8 mouse cellular contexts compared by ENCODE assay signal in the genomic region with DNA sequence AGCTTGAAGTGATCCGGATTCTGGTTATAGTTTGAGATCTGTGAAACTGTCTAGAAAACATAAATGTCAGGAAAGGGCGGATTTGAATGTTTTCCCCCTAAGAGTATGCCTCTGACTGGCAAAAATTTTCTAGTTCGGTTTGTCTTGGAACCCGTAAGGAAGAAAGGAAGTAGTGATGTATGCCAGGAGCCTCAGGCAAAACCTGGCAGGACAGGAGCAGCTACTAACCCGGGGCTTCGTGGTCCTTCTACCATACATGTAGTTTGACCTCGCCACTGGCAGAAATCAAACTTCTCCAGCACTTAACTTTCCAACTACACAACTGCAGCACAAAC. TPM values are rescaled to one million over a fixed set of nuclear protein-coding genes. Genes with fewer than 3 reads are reported as not detected.
A peak's percentile ranks its signal among the peaks of the same experiment; 100 is the strongest.
DNase-seq lines count a peak whose midpoint lies in the region; ATAC-seq and TF ChIP-seq lines count a peak whose summit lies in the region.

No protein-coding gene starts in this region.

- intact Hi-C loops in heart, postnatal 10 days (cut with DNase I) = loop anchor here (2.0 kb wide), 1 partner anchor 118 kb away; no protein-coding TSS in a partner anchor
- intact Hi-C loops in gastrocnemius, postnatal 36 days (cut with DNase I) = loop anchor here (5.0 kb wide), 1 partner anchor 119 kb away; the partner anchor contains the start of gene Rwdd3

- H3K9ac ChIP-seq in heart, embryonic 12.5 days = peak overlapping the region; percentile 70
- peak overlapping the region; percentile 37 for H3K9ac ChIP-seq in ES-Bruce4 (ENCODE audit: low read depth, poor library complexity, severe bottlenecking)
- peak overlapping the region; percentile 70 for H3K9ac ChIP-seq in forebrain, embryonic 14.5 days (ENCODE audit: low read length)
- peak overlapping the region; percentile 85 for H3K9ac ChIP-seq in liver, embryonic 16.5 days (ENCODE audit: low read depth, low read length)

- WGBS in heart, embryonic 12.5 days = 5% methylated on average over 7 of the region's 7 CpGs
- 5% methylated on average over 7 of the region's 7 CpGs for WGBS in forebrain, embryonic 14.5 days
- WGBS in liver, embryonic 16.5 days (ENCODE audit: insufficient replicate concordance) = 5% methylated on average over 7 of the region's 7 CpGs

- no peaks in the 10 kb centered on the region for H3K36me3 ChIP-seq in heart, embryonic 12.5 days
- H3K36me3 ChIP-seq in ES-Bruce4 (ENCODE audit: control insufficient read depth, insufficient read depth, low read length, poor library complexity, severe bottlenecking) = no peaks in the 10 kb centered on the region
- no peaks in the 10 kb centered on the region for H3K36me3 ChIP-seq in forebrain, embryonic 14.5 days (ENCODE audit: control insufficient read depth, insufficient read depth, low read length)
- H3K36me3 ChIP-seq in liver, embryonic 16.5 days (ENCODE audit: control insufficient read depth, insufficient read depth) = no peaks in the 10 kb centered on the region

- peaks cover 8% of the 10 kb centered on the region; the same call in 1 of the 2 replicates for H3K4me1 ChIP-seq in heart, embryonic 12.5 days (replicated peaks)
- H3K4me1 ChIP-seq in ES-Bruce4 (ENCODE audit: control insufficient read depth, insufficient read depth, low read length) = no peaks in the 10 kb centered on the region
- 0 out of 2 replicates have a peak, but pooled peaks cover 5% of the 10 kb centered on the region for H3K4me1 ChIP-seq in forebrain, embryonic 14.5 days (ENCODE audit: control insufficient read depth, insufficient read depth, low read length)
- H3K4me1 ChIP-seq in liver, embryonic 16.5 days (ENCODE audit: control insufficient read depth, low read depth, low read length) = peaks cover 12% of the 10 kb centered on the region

- no peaks in the 10 kb centered on the region for H3K27me3 ChIP-seq in heart, embryonic 12.5 days (replicated peaks)
- H3K27me3 ChIP-seq in ES-Bruce4 (ENCODE audit: control insufficient read depth, insufficient read depth, low read length, poor library complexity, severe bottlenecking) = no peaks in the 10 kb centered on the region
- H3K27me3 ChIP-seq in forebrain, embryonic 14.5 days (replicated peaks; ENCODE audit: control insufficient read depth, insufficient read depth, low read length) = no peaks in the 10 kb centered on the region
- no peaks in the 10 kb centered on the region for H3K27me3 ChIP-seq in liver, embryonic 16.5 days (ENCODE audit: control insufficient read depth, insufficient read depth, low read depth, low read length)

- H3K4me3 ChIP-seq in heart, embryonic 12.5 days = peak overlapping the region; percentile 56
- H3K4me3 ChIP-seq in ES-Bruce4 (ENCODE audit: low read depth, low read length) = peak overlapping the region; percentile 91
- H3K4me3 ChIP-seq in forebrain, embryonic 14.5 days (ENCODE audit: low read depth, low read length) = peak overlapping the region; percentile 60
- H3K4me3 ChIP-seq in liver, embryonic 16.5 days (ENCODE audit: low read depth, low read length) = peak overlapping the region; percentile 74

- H3K9me3 ChIP-seq in heart, embryonic 12.5 days (replicated peaks) = no peaks in the 10 kb centered on the region
- peaks cover 19% of the 10 kb centered on the region for H3K9me3 ChIP-seq in ES-Bruce4 (replicated peaks; ENCODE audit: control insufficient read depth, insufficient read depth, low read length, poor library complexity, severe bottlenecking)
- H3K9me3 ChIP-seq in forebrain, embryonic 14.5 days (replicated peaks; ENCODE audit: control insufficient read depth, low read length) = no peaks in the 10 kb centered on the region
- H3K9me3 ChIP-seq in liver, embryonic 16.5 days (replicated peaks; ENCODE audit: control insufficient read depth, low read length) = no peaks in the 10 kb centered on the region

- TF ChIP-seq CTCF in ES-Bruce4 (IDR thresholded peaks at IDR 0.05; ENCODE audit: low read depth, low read length) = no peak

- ATAC-seq in heart, embryonic 12.5 days (ENCODE audit: insufficient number of reproducible peaks, low FRiP score) = peak; percentile 7; the same call in 1 of the 2 replicates
- no peak for ATAC-seq in forebrain, embryonic 14.5 days
- 0 out of 2 replicates have a peak, but pooled peaks have one; percentile 0 for ATAC-seq in liver, embryonic 16.5 days (ENCODE audit: low read depth)
- ATAC-seq in cerebellum, adult (ENCODE audit: insufficient number of reproducible peaks, low FRiP score, low TSS enrichment) = no peak

- TF ChIP-seq EP300 in ES-Bruce4 (IDR thresholded peaks at IDR 0.05; ENCODE audit: insufficient read depth, low read depth, low read length) = no peak

- peak overlapping the region; percentile 65 for H3K4me2 ChIP-seq in heart, embryonic 12.5 days
- peak overlapping the region; percentile 63 for H3K4me2 ChIP-seq in forebrain, embryonic 14.5 days (ENCODE audit: low read length)
- H3K4me2 ChIP-seq in liver, embryonic 16.5 days (ENCODE audit: low read depth, low read length) = peak overlapping the region; percentile 92

- no peak for DNase-seq in heart, postnatal 10 days
- no peak for DNase-seq in forebrain, embryonic 14.5 days (ENCODE audit: low spot score)
- no peak for DNase-seq in frontal cortex, postnatal 36 days (ENCODE audit: low spot score in 2 of 2)
- no peak for DNase-seq in gastrocnemius, postnatal 36 days

- no peak for TF ChIP-seq POLR2A in ES-Bruce4 (IDR thresholded peaks at IDR 0.05; ENCODE audit: insufficient read depth, low read length)

- peak overlapping the region; percentile 92; the same call in 1 of the 2 replicates for H3K27ac ChIP-seq in heart, embryonic 12.5 days (ENCODE audit: poor library complexity, severe bottlenecking)
- H3K27ac ChIP-seq in ES-Bruce4 (ENCODE audit: insufficient read depth, low read length) = peak overlapping the region; percentile 46; the same call in 1 of the 2 replicates
- H3K27ac ChIP-seq in forebrain, embryonic 14.5 days (ENCODE audit: low read depth, low read length) = peak overlapping the region; percentile 48; the same call in 1 of the 2 replicates
- H3K27ac ChIP-seq in liver, embryonic 16.5 days (ENCODE audit: low read length) = peak overlapping the region; percentile 92

RNA-seq across cellular contexts. Expression of gene Alg14, which starts 0.4 kb away (rescaled TPM):
- polyA plus RNA-seq in heart, embryonic 12.5 days (2016; fragmentation: Nextera tagmentation; extraction: Ambion mirVana) = 36.4 and 39.5 TPM in 2 replicates
- total RNA-seq in heart, postnatal 10 days (2021) = 10 to 100 TPM; 16.6 to 17.0 TPM
- polyA plus RNA-seq in ES-Bruce4 (2011; ENCODE audit: insufficient read depth, insufficient read length, low read depth, missing spikeins) = 18.2 and 29.6 TPM in 2 replicates
- polyA plus RNA-seq in forebrain, embryonic 14.5 days (2014; fragmentation: Nextera tagmentation; extraction: Ambion mirVana) = 40.9 and 46.6 TPM in 2 replicates
- polyA plus RNA-seq in liver, embryonic 16.5 days (2015; fragmentation: Nextera tagmentation; extraction: Ambion mirVana) = 15.0 and 16.6 TPM in 2 replicates
- total RNA-seq in gastrocnemius, postnatal 36 days (2021) = 1 to 10 TPM; 7.0 to 8.7 TPM

RNA-seq across cellular contexts. Expression of gene Tmem56, which starts 8.3 kb away (rescaled TPM):
- 1.4 and 2.3 TPM in 2 replicates for polyA plus RNA-seq in heart, embryonic 12.5 days (2016; fragmentation: Nextera tagmentation; extraction: Ambion mirVana)
- total RNA-seq in heart, postnatal 10 days (2021) = 1 to 10 TPM; 1.0 to 1.4 TPM
- 0.26 and 0.58 TPM in 2 replicates for polyA plus RNA-seq in ES-Bruce4 (2011; ENCODE audit: insufficient read depth, insufficient read length, low read depth, missing spikeins)
- 2.5 and 3.8 TPM in 2 replicates for polyA plus RNA-seq in forebrain, embryonic 14.5 days (2014; fragmentation: Nextera tagmentation; extraction: Ambion mirVana)
- 12.8 and 15.2 TPM in 2 replicates for polyA plus RNA-seq in liver, embryonic 16.5 days (2015; fragmentation: Nextera tagmentation; extraction: Ambion mirVana)
- 10 to 100 TPM; 33.7 to 37.2 TPM for total RNA-seq in gastrocnemius, postnatal 36 days (2021)

Comparison
In these comparisons a context has a peak if more than half of its experiments do, and no peak if none do; other contexts are left out.
1. ATAC-seq: peak in heart, embryonic 12.5 days (single experiment) and liver, embryonic 16.5 days (single experiment); none in forebrain, embryonic 14.5 days (single experiment) and cerebellum, adult (single experiment).
2. Peak in every context shown above with its lines, with median percentiles within 50 percentile points of each other: H3K27ac ChIP-seq, H3K4me2 ChIP-seq, H3K4me3 ChIP-seq and H3K9ac ChIP-seq.